Mouse (Mus musculus) megakaryocyte, embryonic 14.5 days (primary cell): Measurements from ENCODE around the gene Tango2.

ENCODE experiments used
- FLI1 ChIP-seq: IDR thresholded peaks from 2 replicates; pipeline ENCODE4 v1.6.1; 2012; ENCODE audit warnings: low read length, inconsistent platforms, mixed read lengths
- GATA1 ChIP-seq: IDR thresholded peaks from 3 replicates; pipeline ENCODE4 v1.6.1; 2012; ENCODE audit warnings: mixed read lengths, low read length, inconsistent platforms, borderline replicate concordance

GRCm38 (mm10) chr16:18376297-18376954 lies 28.5 kb upstream of the Tango2 start:
- TF ChIP-seq FLI1, result no peak
- TF ChIP-seq GATA1, result no peak
